Mouse (Mus musculus): ENCODE measurements around the gene Jarid2. TPM values are rescaled to one million over a fixed set of nuclear protein-coding genes. Genes with fewer than 3 reads are reported as not detected.

Gene Jarid2
- 12.0 TPM for polyA plus RNA-seq (2021)

DNA sequence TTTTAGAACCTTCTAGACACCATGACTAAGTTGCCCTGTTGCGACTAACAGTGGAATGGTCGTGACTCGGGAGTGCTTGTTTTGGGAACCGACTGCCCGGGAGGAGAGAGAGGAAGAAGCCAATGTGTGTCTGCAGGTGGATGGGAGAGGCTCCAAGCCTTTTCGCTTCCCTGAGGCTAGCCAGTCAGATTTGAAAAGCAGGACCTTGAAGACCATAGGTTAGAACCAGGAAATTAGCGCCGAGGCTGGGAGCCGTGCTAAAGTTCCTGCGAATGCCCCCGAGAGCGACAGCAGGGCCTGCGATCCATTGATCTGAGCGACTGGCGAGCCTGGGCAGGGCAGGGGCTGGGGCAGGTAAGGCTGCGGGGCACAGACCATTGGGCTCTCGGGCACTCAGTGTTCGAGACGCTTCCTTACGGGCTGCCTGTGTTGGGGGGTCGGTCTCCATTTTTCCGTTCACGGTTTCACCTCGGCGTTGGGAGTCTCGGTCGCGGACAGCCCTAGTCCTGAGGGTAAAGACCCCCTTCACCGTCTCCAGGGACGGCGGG lies at the start of gene Jarid2:
Jarid2 (plus strand) TSS at position 51 of the 548 bp plus-strand sequence.
- ChIA-PET POLR2A (no interaction called here), CTCF (no interaction called here)
- ATAC-seq (no peak), DNase-seq (ENCODE audit: low read depth, low spot score) (no peak)
- in situ Hi-C loops (cut with MboI; ENCODE audit: low pct_unique_long_range_greater_than_20kb) = no loop called here
- H3K27me3 ChIP-seq = no peaks in the 10 kb centered on the region
- TF ChIP-seq CTCF (IDR thresholded peaks at IDR 0.05) = no peak

DNA sequence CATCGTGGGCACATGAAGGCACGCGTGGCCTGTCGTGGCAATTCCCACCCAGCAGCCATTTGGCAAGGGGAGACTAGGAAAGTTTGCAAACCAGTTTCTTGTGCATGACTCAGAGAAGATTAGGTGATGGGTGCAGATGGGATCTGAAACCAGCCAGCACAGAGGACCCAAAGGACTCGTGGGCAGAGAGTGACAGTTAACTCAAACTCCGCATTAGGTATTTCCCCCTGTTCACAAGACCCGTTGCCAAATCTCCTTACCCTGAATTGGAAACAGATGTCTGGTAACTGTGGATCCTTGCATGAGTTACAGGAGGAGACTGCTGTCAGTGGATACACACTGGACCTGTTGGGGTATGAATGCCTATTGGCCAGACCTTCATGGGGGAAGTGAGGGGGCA lies 48.2 kb upstream of the Jarid2 start:
- DNase-seq (ENCODE audit: low read depth, low spot score) (no peak), ATAC-seq (no peak)
- in situ Hi-C loops (cut with MboI; ENCODE audit: low pct_unique_long_range_greater_than_20kb) = no loop called here
- ChIA-PET CTCF (no interaction called here), POLR2A (no interaction called here)
- no peak for TF ChIP-seq CTCF (IDR thresholded peaks at IDR 0.05)
- H3K27me3 ChIP-seq = no peaks in the 10 kb centered on the region

DNA sequence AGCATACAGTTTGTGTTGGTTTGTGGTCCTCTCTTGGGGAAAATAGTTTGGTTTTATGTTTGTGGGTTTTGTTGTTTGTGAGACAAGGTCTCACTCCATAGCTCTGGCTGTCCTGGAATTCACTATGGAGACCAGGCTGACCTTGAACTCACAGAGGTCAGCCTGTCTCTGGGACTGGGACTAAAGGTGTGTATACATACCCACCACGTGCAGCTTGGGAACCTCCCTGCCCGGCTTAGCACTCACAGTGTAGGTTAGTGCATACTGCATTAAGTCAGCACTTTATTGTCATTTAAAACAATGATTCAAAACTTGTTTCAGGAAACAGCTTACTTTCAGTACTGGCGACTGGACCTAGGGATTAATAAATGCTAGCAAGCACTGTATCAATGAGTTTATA lies 41.1 kb upstream of the Jarid2 start:
- no peak for DNase-seq (ENCODE audit: low read depth, low spot score)
- ATAC-seq = no peak
- ChIA-PET POLR2A (no interaction called here), CTCF (no interaction called here)
- H3K27me3 ChIP-seq = no peaks in the 10 kb centered on the region
- TF ChIP-seq CTCF (IDR thresholded peaks at IDR 0.05) = no peak
- in situ Hi-C loops (cut with MboI; ENCODE audit: low pct_unique_long_range_greater_than_20kb) = no loop called here

DNA sequence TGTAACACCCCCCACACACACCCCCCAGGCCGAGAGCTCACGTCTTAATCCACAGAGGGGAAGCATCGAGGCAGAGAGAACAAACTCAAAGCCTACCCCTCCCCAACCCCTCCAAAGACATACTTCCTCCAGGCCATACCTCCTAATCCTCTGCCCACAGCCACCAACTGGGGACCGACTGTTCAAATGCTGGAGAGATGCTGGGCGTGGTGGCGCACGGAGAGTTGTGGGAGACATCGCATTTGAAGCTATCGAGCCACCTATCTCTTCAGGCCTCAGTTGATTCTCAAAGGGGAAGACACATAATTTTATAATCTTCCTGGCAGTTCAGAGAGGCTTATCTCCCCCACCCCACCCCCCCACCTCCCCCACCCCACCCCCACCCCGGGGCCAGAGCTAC lies 31.6 kb upstream of the Jarid2 start:
- in situ Hi-C loops (cut with MboI; ENCODE audit: low pct_unique_long_range_greater_than_20kb) = no loop called here
- POLR2A ChIA-PET = no interaction called here
- ATAC-seq (no peak), DNase-seq (ENCODE audit: low read depth, low spot score) (no peak)
- TF ChIP-seq CTCF (IDR thresholded peaks at IDR 0.05) = no peak
- H3K27me3 ChIP-seq = peaks cover 9% of the 10 kb centered on the region
- CTCF ChIA-PET = no interaction called here

DNA sequence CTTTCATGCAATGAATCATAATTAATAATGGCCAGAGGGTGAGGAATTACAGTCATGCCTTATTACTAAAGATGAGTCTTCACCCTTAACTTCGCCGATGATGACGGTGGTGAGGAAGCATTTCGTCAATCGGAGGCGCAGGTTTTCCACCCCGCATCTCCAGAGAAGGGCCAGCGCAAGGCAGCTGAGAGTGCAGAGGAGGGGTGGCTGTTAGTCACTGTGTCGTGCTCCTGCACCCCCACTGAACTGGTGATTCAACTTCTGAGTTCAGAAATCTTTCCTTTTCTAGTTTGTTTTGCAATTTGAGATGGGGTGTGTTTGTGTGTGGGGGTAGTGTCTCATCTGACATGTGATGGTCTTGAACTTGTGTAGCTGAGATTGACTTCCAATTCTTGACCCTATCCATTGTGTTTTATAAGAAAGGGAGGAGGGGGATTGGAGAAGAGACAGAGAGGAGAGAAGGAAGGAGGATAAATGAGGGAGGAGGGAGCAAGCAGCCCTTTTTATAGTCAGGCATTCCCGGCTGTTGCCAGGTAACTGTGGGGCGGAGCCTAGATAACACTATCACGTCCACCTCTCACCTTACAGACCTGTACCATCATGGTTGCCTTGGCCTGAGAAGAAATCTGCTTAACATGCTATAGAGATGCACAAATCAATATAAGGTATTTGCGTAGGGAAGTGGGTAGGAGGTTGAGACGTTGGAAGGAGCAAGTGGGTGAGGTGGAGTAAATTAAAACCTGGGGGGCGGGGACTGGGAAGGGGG lies 25.1 kb upstream of the Jarid2 start:
- CTCF ChIA-PET = no interaction called here
- in situ Hi-C loops (cut with MboI; ENCODE audit: low pct_unique_long_range_greater_than_20kb) = no loop called here
- POLR2A ChIA-PET = no interaction called here
- TF ChIP-seq CTCF (IDR thresholded peaks at IDR 0.05) = no peak
- no peak for DNase-seq (ENCODE audit: low read depth, low spot score)
- ATAC-seq = no peak
- H3K27me3 ChIP-seq = no peaks in the 10 kb centered on the region

DNA sequence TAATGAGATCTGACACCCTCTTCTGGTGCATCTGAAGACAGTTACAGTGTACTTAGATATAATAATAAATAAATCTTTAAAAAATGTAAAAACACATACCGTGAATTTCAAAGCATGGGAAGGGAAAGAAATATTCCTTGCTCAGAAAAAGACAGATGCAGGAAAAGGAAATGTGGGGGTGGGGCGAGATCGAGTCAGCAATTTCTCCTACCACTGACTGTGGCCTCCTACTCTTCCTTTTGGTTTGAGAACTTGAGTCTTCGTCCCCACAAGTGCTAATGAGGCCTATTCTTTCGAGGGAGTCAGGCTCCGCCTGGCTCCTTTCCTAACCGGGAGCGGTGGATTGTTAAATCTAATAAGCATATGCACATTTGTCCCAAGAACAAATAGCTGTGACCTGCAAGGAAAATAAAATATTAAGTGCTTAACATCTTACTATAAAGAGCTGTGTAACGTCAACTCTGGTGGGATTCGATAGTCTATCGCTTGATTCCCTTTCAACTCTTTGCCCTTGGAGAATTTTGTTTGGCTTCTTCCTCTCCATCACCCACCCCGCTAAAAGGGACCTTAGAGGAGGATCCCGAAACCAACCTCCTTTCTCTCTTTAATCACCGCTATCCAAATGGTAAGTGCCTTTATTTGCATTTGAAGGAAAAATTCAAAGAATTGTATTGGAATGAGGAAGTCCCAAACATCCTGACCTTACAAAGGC lies 24.1 kb upstream of the Jarid2 start:
- CTCF ChIA-PET = no interaction called here
- POLR2A ChIA-PET = no interaction called here
- H3K27me3 ChIP-seq = no peaks in the 10 kb centered on the region
- in situ Hi-C loops (cut with MboI; ENCODE audit: low pct_unique_long_range_greater_than_20kb) = no loop called here
- no peak for ATAC-seq
- TF ChIP-seq CTCF (IDR thresholded peaks at IDR 0.05) = no peak
- DNase-seq (ENCODE audit: low read depth, low spot score) = no peak

DNA sequence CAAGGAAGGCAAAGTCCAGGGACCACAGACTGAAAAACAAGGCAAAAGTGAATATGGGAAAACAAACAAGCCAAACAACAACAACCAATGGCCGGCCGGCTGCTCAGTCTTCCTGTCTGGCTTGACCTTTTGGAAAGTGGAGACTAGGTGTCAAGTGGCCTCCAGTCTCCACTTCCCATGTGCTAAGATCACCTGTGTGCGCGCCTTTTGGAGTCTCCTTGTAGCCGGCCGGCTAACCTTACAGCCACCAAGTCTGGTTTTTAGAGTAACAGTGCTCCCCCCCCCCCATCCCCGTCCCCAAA lies 23.6 kb upstream of the Jarid2 start:
- DNase-seq (ENCODE audit: low read depth, low spot score) (no peak), ATAC-seq (no peak)
- H3K27me3 ChIP-seq = no peaks in the 10 kb centered on the region
- no peak for TF ChIP-seq CTCF (IDR thresholded peaks at IDR 0.05)
- POLR2A ChIA-PET = no interaction called here
- CTCF ChIA-PET = no interaction called here
- in situ Hi-C loops (cut with MboI; ENCODE audit: low pct_unique_long_range_greater_than_20kb) = no loop called here

DNA sequence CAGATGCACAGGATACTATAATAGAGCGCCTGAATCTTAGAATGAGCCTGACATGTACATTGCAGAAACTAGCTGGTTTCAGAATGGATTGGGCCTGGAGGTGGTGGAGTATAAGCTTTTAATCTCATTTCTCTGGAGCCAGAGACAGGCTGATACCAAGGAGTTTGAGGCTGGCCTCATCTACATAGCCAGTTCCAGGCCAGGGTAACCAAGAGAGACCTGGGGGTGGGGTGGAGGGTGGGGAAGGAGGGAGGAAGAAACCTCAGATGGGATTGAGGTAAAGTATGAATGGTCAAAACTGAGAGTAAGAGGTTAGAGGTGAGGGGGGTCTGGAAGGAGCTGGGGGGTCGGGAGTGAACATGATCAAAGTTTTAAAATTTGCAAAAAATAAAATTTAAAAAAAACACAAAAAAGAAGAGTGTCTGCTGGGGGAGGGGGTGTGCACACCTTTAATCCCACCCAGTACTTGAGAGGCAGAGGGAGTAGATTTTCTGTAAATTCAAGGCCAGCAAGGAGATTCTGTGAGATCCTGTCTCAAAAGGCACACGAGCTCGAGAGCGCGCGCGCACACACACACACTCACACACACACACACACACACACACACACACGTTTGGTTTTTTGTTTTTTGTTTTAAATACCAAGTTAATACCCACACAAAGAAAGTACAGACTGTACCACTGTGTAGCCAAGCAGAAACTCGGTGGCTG lies 22.9 kb upstream of the Jarid2 start:
- DNase-seq (ENCODE audit: low read depth, low spot score) (no peak), ATAC-seq (no peak)
- ChIA-PET CTCF (no interaction called here), POLR2A (interaction anchor here (0.6 kb wide), 1 partner anchor 417 kb away, joined by 3 read pairs; no protein-coding TSS in a partner anchor)
- in situ Hi-C loops (cut with MboI; ENCODE audit: low pct_unique_long_range_greater_than_20kb) = no loop called here
- no peak for TF ChIP-seq CTCF (IDR thresholded peaks at IDR 0.05)
- H3K27me3 ChIP-seq = no peaks in the 10 kb centered on the region

DNA sequence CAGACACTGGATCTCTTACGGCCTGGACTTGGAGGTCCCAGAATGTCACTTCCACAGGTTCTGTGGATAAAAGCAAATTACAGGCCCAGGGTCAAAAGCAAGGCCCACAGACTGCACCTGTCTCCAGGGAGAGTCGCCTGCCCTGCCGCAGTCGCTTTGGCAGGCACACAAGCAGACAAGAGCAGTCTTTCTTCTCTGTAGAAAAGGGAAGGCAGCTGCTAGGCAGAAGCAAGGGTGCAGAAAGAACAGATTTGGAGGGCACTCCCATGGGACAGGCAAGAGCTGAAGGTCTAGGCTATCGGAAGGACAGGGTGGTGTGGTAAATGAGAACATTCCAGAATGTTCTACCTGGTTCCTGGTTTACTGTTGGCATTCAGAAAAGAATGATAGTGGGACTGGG lies 22.1 kb upstream of the Jarid2 start:
- POLR2A ChIA-PET = no interaction called here
- CTCF ChIA-PET = no interaction called here

DNA sequence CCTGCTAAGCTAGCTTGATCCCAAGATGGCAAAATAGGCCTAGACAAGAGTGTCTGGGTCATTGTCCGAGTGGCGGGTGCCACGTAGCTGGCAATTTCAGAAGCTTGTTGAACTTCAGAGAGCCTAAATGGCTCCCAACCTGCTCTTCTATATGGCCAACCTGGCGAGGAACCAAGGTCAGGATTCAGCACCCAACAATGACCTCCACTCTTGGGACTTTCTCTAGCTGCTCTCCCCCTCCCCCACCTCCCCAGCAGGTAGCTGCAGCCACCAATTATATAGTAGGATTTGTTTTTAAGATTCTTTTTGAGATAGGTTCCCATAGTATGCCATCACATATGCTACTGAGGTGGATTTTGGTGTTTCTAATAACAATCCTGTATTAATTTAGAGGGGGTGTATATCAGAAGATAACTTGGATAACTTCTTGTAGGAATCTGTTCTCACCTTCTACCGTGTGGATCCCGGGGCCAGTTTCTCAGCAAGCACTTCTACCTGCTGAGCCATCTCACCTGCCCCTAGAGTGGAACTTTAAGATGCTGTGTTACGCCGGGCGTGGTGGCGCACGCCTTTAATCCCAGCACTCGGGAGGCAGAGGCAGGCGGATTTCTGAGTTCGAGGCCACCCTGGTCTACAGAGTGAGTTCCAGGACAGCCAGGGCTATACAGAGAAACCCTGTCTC lies 20.8 kb upstream of the Jarid2 start:
- in situ Hi-C loops (cut with MboI; ENCODE audit: low pct_unique_long_range_greater_than_20kb) = no loop called here
- no peak for TF ChIP-seq CTCF (IDR thresholded peaks at IDR 0.05)
- CTCF ChIA-PET = no interaction called here
- no peaks in the 10 kb centered on the region for H3K27me3 ChIP-seq
- POLR2A ChIA-PET = no interaction called here
- no peak for DNase-seq (ENCODE audit: low read depth, low spot score)
- no peak for ATAC-seq

More for the DNA sequence above, 22.1 kb upstream of the Jarid2 start:
- no peak for TF ChIP-seq CTCF (IDR thresholded peaks at IDR 0.05)
- H3K27me3 ChIP-seq = no peaks in the 10 kb centered on the region
- in situ Hi-C loops (cut with MboI; ENCODE audit: low pct_unique_long_range_greater_than_20kb) = no loop called here
- ATAC-seq (no peak), DNase-seq (ENCODE audit: low read depth, low spot score) (no peak)

Data from Patski (cell line).